Comparison of ENCODE assay signal across 12 mouse cellular contexts in genomic region chr4:135287975-135288374, GRCm38 (mm10). TPM values are rescaled to one million over a fixed set of nuclear protein-coding genes. Genes with fewer than 3 reads are reported as not detected.
DNase-seq lines count a peak whose midpoint lies in the region; ATAC-seq lines count a peak whose summit lies in the region.
"Had no signal": no experiment of that assay in that cellular context is flagged by ENCODE, and none has a peak within 500 bp of the region (broad histone marks: within the 10 kb centered on the region; RNA-seq: fewer than 3 reads in every experiment).

No protein-coding gene starts in this region.

- H3K27me3 ChIP-seq in heart, embryonic 13.5 days (replicated peaks): no peaks in the 10 kb centered on the region
- H3K27me3 ChIP-seq in liver, embryonic 15.5 days: no peaks in the 10 kb centered on the region
- H3K27me3 ChIP-seq: embryonic facial prominence, embryonic 12.5 days had no signal

- H3K4me2 ChIP-seq in heart, embryonic 13.5 days: no peak overlapping the region
- H3K4me2 ChIP-seq in liver, embryonic 15.5 days: peak overlapping the region; percentile 67
- H3K4me2 ChIP-seq: embryonic facial prominence, embryonic 12.5 days had no signal

- ATAC-seq in heart, embryonic 13.5 days (ENCODE audit: extremely low read depth, insufficient number of reproducible peaks, low FRiP score, low TSS enrichment): no peak
- ATAC-seq in common myeloid progenitor, adult 5-6 weeks (replicated peaks; ENCODE audit: low read depth, poor library complexity, severe bottlenecking): peak; percentile 78
- ATAC-seq in liver, embryonic 15.5 days (ENCODE audit: insufficient read depth): peak; percentile 88

- no peak overlapping the region for H3K4me3 ChIP-seq in heart, embryonic 13.5 days
- peak overlapping the region; percentile 2; the same call in 1 of the 2 replicates for H3K4me3 ChIP-seq in liver, embryonic 15.5 days (replicated peaks)
- H3K4me3 ChIP-seq: embryonic facial prominence, embryonic 12.5 days had no signal

- 0 out of 2 replicates have a peak, but pooled peaks cover 4% of the 10 kb centered on the region for H3K9me3 ChIP-seq in heart, embryonic 13.5 days
- H3K9me3 ChIP-seq in liver, embryonic 15.5 days (replicated peaks): no peaks in the 10 kb centered on the region
- H3K9me3 ChIP-seq: embryonic facial prominence, embryonic 12.5 days had no signal

- intact Hi-C loops in heart, postnatal 25 days (cut with DNase I): no loop called here
- intact Hi-C loops in left cerebral cortex, postnatal 4 days (cut with DNase I): no loop called here

- no peaks in the 10 kb centered on the region for H3K36me3 ChIP-seq in heart, embryonic 13.5 days
- H3K36me3 ChIP-seq in liver, embryonic 15.5 days (replicated peaks): no peaks in the 10 kb centered on the region
- H3K36me3 ChIP-seq: embryonic facial prominence, embryonic 12.5 days had no signal

- H3K9ac ChIP-seq in heart, embryonic 13.5 days: no peak overlapping the region
- H3K9ac ChIP-seq in liver, embryonic 15.5 days: peak overlapping the region; percentile 33

- peak overlapping the region; percentile 85; the same call in 1 of the 2 replicates for H3K27ac ChIP-seq in heart, embryonic 13.5 days (replicated peaks)
- peak overlapping the region; percentile 96 for H3K27ac ChIP-seq in liver, embryonic 15.5 days (replicated peaks)
- H3K27ac ChIP-seq: embryonic facial prominence, embryonic 12.5 days had no signal

- no peak for DNase-seq in heart, postnatal 25 days (ENCODE audit: low spot score)
- peak; percentile 35 for DNase-seq in 416B (ENCODE audit: low read depth)
- no peak for DNase-seq in thymus, postnatal 25 days
- DNase-seq in left cerebral cortex, postnatal 4 days: no peak
- no peak for DNase-seq in urinary bladder, postnatal 10 days (ENCODE audit: low spot score)
- DNase-seq: adrenal gland, postnatal 14 days; cerebellum, adult 9-11 months; retina, postnatal 1 day had no signal

- H3K4me1 ChIP-seq in heart, embryonic 13.5 days: peaks cover 52% of the 10 kb centered on the region
- peaks cover 70% of the 10 kb centered on the region for H3K4me1 ChIP-seq in liver, embryonic 15.5 days (replicated peaks)

- WGBS in heart, embryonic 13.5 days: 51% methylated on average over 3 of the region's 3 CpGs
- 15% methylated on average over 3 of the region's 3 CpGs for WGBS in liver, embryonic 15.5 days (ENCODE audit: insufficient replicate concordance)

RNA-seq across cellular contexts. Expression of gene Clic4, which starts 15.4 kb away (rescaled TPM):
- 202 and 213 TPM in 2 replicates for polyA plus RNA-seq in heart, embryonic 13.5 days (2015; fragmentation: Nextera tagmentation; extraction: Ambion mirVana)
- 100 to 1,000 TPM; 249 to 269 TPM for total RNA-seq in heart, postnatal 25 days (2021)
- total RNA-seq in common myeloid progenitor, adult 5-6 weeks (2017): 79.0 and 80.4 TPM in 2 replicates
- polyA plus RNA-seq in liver, embryonic 15.5 days (2015; fragmentation: Nextera tagmentation; extraction: Ambion mirVana): 110 and 120 TPM in 2 replicates
- total RNA-seq in left cerebral cortex, postnatal 4 days (2021): 10 to 100 TPM; 27.6 to 27.8 TPM
